Mouse (Mus musculus): ENCODE data around the gene Bmyc. TPM values are rescaled to one million over a fixed set of nuclear protein-coding genes. Genes with fewer than 3 reads are reported as not detected.
"Not testable (repeated sequence)": the region's sequence is repeated elsewhere in the genome, so short reads cannot be mapped to it uniquely, and the experiment has no call there.

Gene Bmyc
- total RNA-seq, 2 experiments from 2014 or later: 98.1 to 104 TPM

GRCm38 (mm10) chr2:25711641-25712040, 5.1 kb downstream of the Bmyc start:
- not testable (repeated sequence) for DNase-seq (ENCODE audit: extremely low spot score in 1 of 2, low spot score in 1 of 2)

DNA sequence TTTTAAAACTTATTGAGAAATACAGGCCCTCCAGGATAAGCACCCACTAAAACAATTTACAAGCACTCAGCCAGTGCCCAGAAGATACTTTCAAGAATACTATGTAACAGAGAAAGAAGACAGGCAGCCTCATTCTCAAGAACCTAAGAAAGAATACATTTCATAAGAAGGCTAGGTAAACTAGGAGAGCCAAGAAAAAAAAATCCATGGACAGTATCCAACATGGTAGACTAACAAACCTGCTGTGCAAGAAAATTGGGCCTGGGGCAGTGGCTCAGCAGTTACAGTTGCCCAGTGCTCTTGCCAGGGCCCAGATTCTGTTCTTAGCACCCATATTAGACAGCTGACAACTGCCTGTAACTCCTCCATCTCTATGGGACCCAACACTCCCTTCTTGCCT, 10.7 kb downstream of the Bmyc start:
- DNase-seq (ENCODE audit: extremely low spot score in 1 of 2, low spot score in 1 of 2): no peak

DNA sequence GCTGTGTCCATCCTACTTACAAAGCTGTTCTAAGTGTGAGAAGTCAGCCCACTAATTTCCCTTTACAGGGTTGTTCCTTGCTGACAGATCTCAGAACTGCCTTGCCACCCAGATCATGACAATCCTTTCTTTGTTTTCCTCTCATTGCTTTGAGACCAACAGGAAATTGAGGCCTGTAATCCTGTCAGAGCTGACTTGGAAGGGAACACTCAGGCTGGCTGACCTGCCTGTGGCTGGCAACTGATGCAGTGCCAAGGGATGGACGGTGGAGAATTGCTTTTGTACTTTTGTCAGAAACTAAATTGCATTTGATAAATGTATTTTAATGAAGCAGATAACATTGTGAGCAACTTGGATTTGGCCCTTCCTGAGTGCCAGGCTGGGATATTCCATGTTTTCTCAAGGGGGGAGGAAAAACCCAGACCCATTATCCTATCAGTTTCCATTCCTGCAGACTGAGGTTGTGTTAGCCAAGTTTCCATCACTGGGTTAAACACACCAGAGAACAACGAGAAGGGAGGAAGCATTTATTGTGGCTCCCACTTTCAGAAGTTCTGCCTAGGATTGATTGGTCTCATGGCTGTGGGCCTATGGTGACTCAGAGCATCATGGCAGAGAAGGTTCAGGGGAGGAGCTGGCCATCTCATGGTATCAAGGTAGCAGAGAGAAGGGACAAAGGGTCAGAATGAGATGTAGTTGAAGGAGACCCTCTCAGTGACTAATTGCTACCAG, 26.8 kb downstream of the Bmyc start:
- no peak for DNase-seq (ENCODE audit: extremely low spot score in 1 of 2, low spot score in 1 of 2)

GRCm38 (mm10) chr2:25736709-25737108, 30.2 kb downstream of the Bmyc start, which contains the start of gene Obp2b:
Obp2b (plus strand) TSS chr2:25737009.
- not testable (repeated sequence) for DNase-seq (ENCODE audit: extremely low spot score in 1 of 2, low spot score in 1 of 2)

GRCm38 (mm10) chr2:25741671-25742070, 35.1 kb downstream of the Bmyc start:
- no peak for DNase-seq (ENCODE audit: extremely low spot score in 1 of 2, low spot score in 1 of 2)

GRCm38 (mm10) chr2:25754201-25754600, 47.7 kb downstream of the Bmyc start:
- no peak for DNase-seq (ENCODE audit: extremely low spot score in 1 of 2, low spot score in 1 of 2)

Other genes starting within 250 kb of the Bmyc start
- gene Clic3, start 249.9 kb upstream of the Bmyc start, total RNA-seq (2021): under 1 TPM; 0.47 to 0.73 TPM
- 10 to 100 TPM; 56.6 to 58.9 TPM for gene Paxx, start 245.6 kb upstream of the Bmyc start, total RNA-seq (2021)
- gene Ptgds, start 236.7 kb upstream of the Bmyc start, total RNA-seq (2021): 100 to 1,000 TPM; 329 to 404 TPM
- gene Lcn12, start 212.8 kb upstream of the Bmyc start, total RNA-seq (2021): not detected
- gene Fbxw5, start 206.0 kb upstream of the Bmyc start, total RNA-seq (2021): 100 to 1,000 TPM; 114 to 131 TPM
- 1 to 10 TPM in 1 of 2 experiments, under 1 TPM in 1; 0.87 to 1.1 TPM for gene C8g, start 205.0 kb upstream of the Bmyc start, total RNA-seq (2021)
- 10 to 100 TPM in 1 of 2 experiments, 1 to 10 TPM in 1; 9.5 to 10.5 TPM for gene Traf2, start 159.8 kb upstream of the Bmyc start, total RNA-seq (2021)
- gene Edf1, start 148.9 kb upstream of the Bmyc start, total RNA-seq (2021): 100 to 1,000 TPM; 211 to 232 TPM
- gene Mamdc4, start 131.9 kb upstream of the Bmyc start, total RNA-seq (2021): 1 to 10 TPM; 1.9 to 2.3 TPM
- gene Phpt1, start 131.5 kb upstream of the Bmyc start, total RNA-seq (2021): 10 to 100 TPM; 67.9 to 75.4 TPM
- 100 to 1,000 TPM; 104 to 117 TPM for gene Ajm1, start 125.0 kb upstream of the Bmyc start, total RNA-seq (2021)
- gene Rabl6, start 98.2 kb upstream of the Bmyc start, total RNA-seq (2021): 100 to 1,000 TPM; 128 to 145 TPM
- not detected for gene Ccdc183, start 89.1 kb upstream of the Bmyc start, total RNA-seq (2021)
- 10 to 100 TPM; 21.3 to 24.7 TPM for gene Tmem141, start 84.7 kb upstream of the Bmyc start, total RNA-seq (2021)
- gene Fcna, start 78.7 kb upstream of the Bmyc start, total RNA-seq (2021): under 1 TPM; 0.44 to 0.80 TPM
- gene Lcn8, start 53.6 kb upstream of the Bmyc start, total RNA-seq (2021): not detected
- gene Lcn5, start 48.8 kb upstream of the Bmyc start, total RNA-seq (2021): not detected
- not detected for gene Lcn6, start 30.0 kb upstream of the Bmyc start, total RNA-seq (2021)
- not detected for gene Lcn10, start 24.0 kb upstream of the Bmyc start, total RNA-seq (2021)
- not detected for gene Obp2a, start 6.7 kb upstream of the Bmyc start, total RNA-seq (2021)
- gene Obp2b, start 30.3 kb downstream of the Bmyc start, total RNA-seq (2021): not detected
- not detected for gene Lcn3, start 58.8 kb downstream of the Bmyc start, total RNA-seq (2021)
- not detected for gene Lcn11, start 70.3 kb downstream of the Bmyc start, total RNA-seq (2021)
- gene Gm13539, start 75.5 kb downstream of the Bmyc start, total RNA-seq (2021): not detected
- not detected for gene Glt6d1, start 109.1 kb downstream of the Bmyc start, total RNA-seq (2021)
- not detected for gene Lcn9, start 116.4 kb downstream of the Bmyc start, total RNA-seq (2021)
- not detected for gene Sohlh1, start 140.5 kb downstream of the Bmyc start, total RNA-seq (2021)
- 10 to 100 TPM; 33.6 to 37.2 TPM for gene Kcnt1, start 157.0 kb downstream of the Bmyc start, total RNA-seq (2021)